Mouse (Mus musculus) kidney, embryonic 15.5 days (tissue): ENCODE measurements around the gene Bdh1. TPM values are rescaled to one million over a fixed set of nuclear protein-coding genes. Genes with fewer than 3 reads are reported as not detected.
"Not testable (repeated sequence)": the region's sequence is repeated elsewhere in the genome, so short reads cannot be mapped to it uniquely, and the experiment has no call there.

Experiments used
- ATAC-seq: fragments of 200-750 bp; cut with Nextera tagmentation; replicated peaks from 2 replicates; pipeline ENCODE4 v1.8.0; 2017; ENCODE audit warnings: moderate TSS enrichment; ENCODE audit not compliant: low FRiP score
- H3K27ac ChIP-seq: fragments of 300-500 bp; sonication (generic); 2 replicates; pipeline ENCODE4 v1.5.1; 2015; ENCODE audit warnings: mild to moderate bottlenecking, inconsistent platforms
- H3K27me3 ChIP-seq: fragments of 300-500 bp; sonication (generic); 2 replicates; pipeline ENCODE4 v1.6.1; 2015; ENCODE audit warnings: inconsistent platforms
- H3K36me3 ChIP-seq: fragments of 300-500 bp; sonication (generic); 2 replicates; pipeline ENCODE4 v1.6.1; 2015; ENCODE audit warnings: inconsistent platforms
- H3K4me1 ChIP-seq: fragments of 300-500 bp; sonication (generic); 2 replicates; pipeline ENCODE4 v1.6.1; 2015; ENCODE audit warnings: inconsistent platforms
- H3K4me2 ChIP-seq: fragments of 300-500 bp; sonication (generic); 2 replicates; pipeline ENCODE4 v1.6.1; 2015; ENCODE audit warnings: moderate library complexity, mild to moderate bottlenecking, inconsistent platforms
- H3K4me3 ChIP-seq: fragments of 300-500 bp; sonication (generic); replicated peaks from 2 replicates; pipeline ENCODE4 v1.5.1; 2015; ENCODE audit warnings: mild to moderate bottlenecking, inconsistent platforms
- H3K9ac ChIP-seq: fragments of 300-500 bp; sonication (generic); 2 replicates; pipeline ENCODE4 v1.6.1; 2015; ENCODE audit warnings: mild to moderate bottlenecking, inconsistent platforms
- H3K9me3 ChIP-seq: fragments of 300-500 bp; sonication (generic); replicated peaks from 2 replicates; pipeline ENCODE4 v1.6.1; 2016; ENCODE audit warnings: inconsistent platforms
- WGBS: fragments of 180-500 bp; shearing (Covaris S2); methylation state at CpG from one replicate; pipeline ENCODE4 v1.1.7; 2015; ENCODE audit warnings: mixed read lengths; 5-methylcytosine and 5-hydroxymethylcytosine counted together
- polyA plus RNA-seq: library from polyadenylated mRNA; unstranded; fragments of >200 nt; fragmentation: Nextera tagmentation; extraction: Ambion mirVana; gene quantifications from 2 replicates; pipeline ENCODE4 v1.2.1, GENCODE M21; 2015

The Bdh1 gene
- polyA plus RNA-seq = 23.6 and 25.4 TPM in 2 replicates

DNA sequence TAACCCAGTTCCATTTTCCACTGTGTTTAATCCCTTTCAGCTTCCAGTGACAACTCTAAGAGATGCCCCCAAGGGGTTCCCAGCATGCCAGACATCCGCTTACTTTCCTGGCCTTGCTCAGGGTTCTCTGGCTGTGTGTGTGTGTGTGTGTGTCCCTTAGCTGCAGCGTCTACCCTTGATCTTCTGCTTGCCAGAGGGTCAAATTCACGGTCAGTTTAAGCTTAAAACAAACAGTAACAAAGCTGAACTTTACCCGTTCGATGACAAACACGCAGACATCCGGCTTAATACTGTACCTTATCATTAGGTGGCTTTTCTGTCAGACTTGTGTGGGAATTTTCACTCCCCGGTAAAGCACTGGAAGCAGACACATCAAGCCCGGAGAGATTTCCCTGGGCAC is at the start of gene Bdh1:
Gene Bdh1, plus strand, starts transcription at position 281 of the 400 bp plus-strand sequence.
- no peak within 1 kb of the TSS for H3K4me2 ChIP-seq
- H3K36me3 ChIP-seq = no peaks in the 10 kb centered on the region
- WGBS = 62% methylated on average over 9 of the region's 9 CpGs
- no peak for ATAC-seq
- peaks cover 12% of the 10 kb centered on the region for H3K27me3 ChIP-seq
- no peak within 1 kb of the TSS for H3K27ac ChIP-seq
- no peaks in the 10 kb centered on the region for H3K4me1 ChIP-seq
- no peak within 1 kb of the TSS for H3K4me3 ChIP-seq
- H3K9me3 ChIP-seq = no peaks in the 10 kb centered on the region
- H3K9ac ChIP-seq = no peak within 1 kb of the TSS

DNA sequence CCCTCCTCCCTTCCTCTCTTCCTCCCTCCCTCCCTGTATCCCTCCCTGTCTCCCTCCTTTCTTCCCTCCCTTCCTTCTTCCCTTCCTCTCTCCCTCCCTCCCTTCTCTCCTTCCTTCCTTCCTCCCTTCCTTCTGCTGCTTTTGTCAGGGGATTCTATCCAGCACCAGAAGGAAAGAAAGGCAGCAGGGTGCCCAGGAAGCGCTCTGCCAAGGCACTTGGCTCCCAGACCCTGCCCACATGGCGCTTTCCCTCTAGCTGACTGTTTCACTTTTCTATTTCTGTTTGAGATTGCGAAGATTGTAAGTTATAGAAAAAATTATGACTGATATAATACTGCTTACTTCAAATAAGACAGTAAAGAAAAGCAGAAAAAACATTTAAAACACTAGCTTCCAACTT is 49.8 kb upstream of the Bdh1 start:
- not testable (repeated sequence) for H3K9me3 ChIP-seq, H3K27ac ChIP-seq, ATAC-seq, H3K4me1 ChIP-seq, H3K9ac ChIP-seq, H3K4me3 ChIP-seq, H3K27me3 ChIP-seq, H3K36me3 ChIP-seq, H3K4me2 ChIP-seq
- 94% methylated on average over 3 of the region's 3 CpGs for WGBS

DNA sequence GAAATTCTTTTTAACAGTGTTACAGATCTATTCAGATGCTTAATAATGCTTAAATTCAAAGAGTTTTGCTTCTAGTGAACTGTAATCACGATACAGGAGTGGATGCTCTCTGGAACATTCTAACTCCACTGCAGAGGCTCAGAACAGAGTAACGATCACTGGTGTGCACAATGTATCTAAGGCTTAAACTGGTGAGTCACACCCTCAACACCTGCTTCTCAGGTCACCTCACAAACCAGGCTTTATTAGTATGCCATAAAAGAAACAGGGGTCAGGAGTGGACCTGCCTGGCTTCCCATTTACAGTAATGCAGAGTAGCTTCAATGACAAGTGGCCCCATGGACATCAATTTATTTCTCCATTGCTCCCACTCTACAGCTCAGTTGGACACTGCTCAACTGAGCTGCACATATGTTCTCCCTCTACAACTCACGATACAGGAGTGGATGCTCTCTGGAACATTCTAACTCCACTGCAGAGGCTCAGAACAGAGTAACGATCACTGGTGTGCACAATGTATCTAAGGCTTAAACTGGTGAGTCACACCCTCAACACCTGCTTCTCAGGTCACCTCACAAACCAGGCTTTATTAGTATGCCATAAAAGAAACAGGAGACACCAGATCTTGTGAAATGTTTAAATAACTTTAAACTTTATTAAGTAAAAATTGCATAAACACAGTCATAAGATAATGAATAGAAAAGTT is 46.0 kb upstream of the Bdh1 start:
- not testable (repeated sequence) for ATAC-seq, H3K9ac ChIP-seq, H3K4me3 ChIP-seq, H3K27me3 ChIP-seq, H3K9me3 ChIP-seq, H3K36me3 ChIP-seq, H3K27ac ChIP-seq, H3K4me1 ChIP-seq, H3K4me2 ChIP-seq
- 82% methylated on average over 4 of the region's 4 CpGs for WGBS

DNA sequence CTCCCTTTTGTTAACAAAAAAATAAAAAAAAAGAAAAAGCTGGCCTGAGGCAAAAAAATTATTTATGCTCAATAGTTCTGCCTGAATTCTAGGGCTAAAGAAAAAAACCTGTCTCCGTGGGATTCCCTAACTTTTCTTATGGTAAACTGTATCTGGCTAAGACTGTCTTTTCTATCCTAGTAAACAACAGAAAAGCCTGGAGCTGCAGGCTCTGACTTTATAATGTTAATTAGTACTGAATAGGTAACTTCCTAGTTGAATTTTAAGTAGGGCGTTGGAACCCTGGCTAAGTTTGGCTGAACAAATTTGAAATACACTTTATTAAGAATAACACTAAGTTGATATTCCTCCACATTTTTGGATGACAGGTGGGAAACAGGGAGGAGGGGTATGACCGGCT is 33.8 kb upstream of the Bdh1 start:
- not testable (repeated sequence) for H3K27ac ChIP-seq, ATAC-seq, H3K4me2 ChIP-seq, H3K9me3 ChIP-seq, H3K4me1 ChIP-seq, H3K4me3 ChIP-seq, H3K9ac ChIP-seq, H3K36me3 ChIP-seq, H3K27me3 ChIP-seq
- 85% methylated on average over 3 of the region's 3 CpGs for whole genome bisulfite sequencing

DNA sequence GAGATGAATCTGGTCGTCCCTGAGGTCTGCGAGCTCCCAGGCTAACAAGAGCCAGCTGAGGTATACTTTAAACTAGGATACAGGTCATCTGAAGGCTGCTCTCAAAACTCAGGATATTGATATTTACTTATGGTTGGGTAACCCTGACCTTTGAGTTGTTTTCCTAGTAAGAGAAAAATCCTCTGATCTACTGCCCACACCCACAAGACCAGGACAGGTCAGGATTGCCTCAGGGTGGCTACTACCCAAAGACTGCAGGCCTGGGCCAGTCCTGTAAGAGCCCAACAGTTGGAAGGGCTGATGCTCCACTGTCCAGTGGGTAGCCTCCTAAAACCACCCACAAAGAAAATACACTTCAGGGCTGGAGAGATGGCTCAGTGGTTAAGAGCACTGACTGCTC is 22.8 kb upstream of the Bdh1 start:
- no peaks in the 10 kb centered on the region for H3K27me3 ChIP-seq
- no peak overlapping the region for H3K4me3 ChIP-seq
- no peaks in the 10 kb centered on the region for H3K36me3 ChIP-seq
- no peak overlapping the region for H3K9ac ChIP-seq
- peaks cover 5% of the 10 kb centered on the region; the same call in 1 of the 2 replicates for H3K4me1 ChIP-seq
- H3K27ac ChIP-seq = no peak overlapping the region
- ATAC-seq = no peak
- H3K9me3 ChIP-seq = no peaks in the 10 kb centered on the region; the same call in 1 of the 2 replicates
- WGBS = 78% methylated on average over 2 of the region's 2 CpGs
- H3K4me2 ChIP-seq = no peak overlapping the region

DNA sequence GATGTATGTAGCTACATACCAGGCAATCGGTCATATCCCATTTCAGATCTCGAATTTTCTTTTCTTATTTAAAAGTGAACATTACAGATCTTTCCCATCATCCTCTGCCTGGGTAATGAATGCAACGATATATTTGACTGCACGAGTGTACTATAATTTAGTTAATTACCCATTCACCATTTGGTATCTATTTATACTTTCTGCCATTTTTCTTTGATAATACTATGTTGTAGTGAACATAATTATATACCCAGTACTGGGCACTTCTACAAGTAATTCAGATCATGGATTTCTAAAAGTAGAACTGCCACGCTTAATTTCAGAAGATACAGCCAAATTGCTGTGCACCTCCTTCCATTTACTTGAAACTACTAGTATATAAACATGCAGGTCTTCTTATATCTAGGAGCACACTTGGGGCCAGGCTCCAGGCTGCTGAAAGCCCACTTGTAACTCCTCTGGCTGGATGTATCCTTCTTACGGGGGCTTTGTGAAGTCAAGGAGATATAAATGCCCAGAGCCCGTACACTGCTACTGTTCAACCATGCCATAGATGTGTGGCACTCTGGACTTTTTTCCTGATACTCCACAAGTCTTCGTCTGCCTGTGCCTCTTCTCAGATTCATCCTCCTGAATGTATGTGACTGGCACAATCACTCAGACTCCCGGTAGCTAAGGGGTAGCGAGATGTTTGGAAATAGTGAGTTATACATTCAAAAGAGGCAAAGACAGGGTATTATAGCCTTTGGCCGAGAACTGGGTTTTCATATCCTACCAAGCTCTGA is 21.0 kb upstream of the Bdh1 start:
- Histone ChIP-seq H3K4me2 (no peak overlapping the region), H3K27me3 (no peaks in the 10 kb centered on the region), H3K36me3 (no peaks in the 10 kb centered on the region), H3K9ac (no peak overlapping the region), H3K9me3 (no peaks in the 10 kb centered on the region; the same call in 1 of the 2 replicates), H3K4me3 (no peak overlapping the region), H3K27ac (no peak overlapping the region), H3K4me1 (peaks cover 5% of the 10 kb centered on the region; the same call in 1 of the 2 replicates)
- no peak for ATAC-seq
- WGBS = 88% methylated on average over 11 of the region's 11 CpGs

DNA sequence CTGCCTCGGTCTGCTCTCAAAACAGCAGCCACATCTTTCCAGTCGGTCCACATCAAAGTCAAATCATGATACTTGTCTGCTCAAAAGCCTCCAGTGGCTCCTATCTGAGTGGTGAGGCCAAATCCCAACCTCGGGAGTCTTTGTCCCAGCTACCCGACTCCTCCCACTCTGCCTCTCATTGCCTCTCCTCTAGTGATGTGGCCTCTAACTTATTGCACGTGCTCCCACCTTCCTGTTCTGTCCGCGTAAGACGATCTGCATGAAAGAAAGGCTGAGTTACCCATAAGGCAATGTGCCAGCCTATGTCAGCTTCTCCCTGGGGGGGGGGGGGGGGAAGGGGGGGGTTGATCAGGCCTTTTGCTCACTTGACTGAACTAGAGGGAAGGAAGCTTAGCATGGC is 20.0 kb upstream of the Bdh1 start:
- H3K27me3 ChIP-seq = no peaks in the 10 kb centered on the region
- no peak overlapping the region for H3K4me2 ChIP-seq
- no peak overlapping the region for H3K27ac ChIP-seq
- WGBS = 27% methylated on average over 8 of the region's 8 CpGs
- no peaks in the 10 kb centered on the region for H3K36me3 ChIP-seq
- H3K4me1 ChIP-seq = peaks cover 5% of the 10 kb centered on the region; the same call in 1 of the 2 replicates
- ATAC-seq = no peak
- no peaks in the 10 kb centered on the region; the same call in 1 of the 2 replicates for H3K9me3 ChIP-seq
- no peak overlapping the region for H3K4me3 ChIP-seq
- no peak overlapping the region for H3K9ac ChIP-seq

DNA sequence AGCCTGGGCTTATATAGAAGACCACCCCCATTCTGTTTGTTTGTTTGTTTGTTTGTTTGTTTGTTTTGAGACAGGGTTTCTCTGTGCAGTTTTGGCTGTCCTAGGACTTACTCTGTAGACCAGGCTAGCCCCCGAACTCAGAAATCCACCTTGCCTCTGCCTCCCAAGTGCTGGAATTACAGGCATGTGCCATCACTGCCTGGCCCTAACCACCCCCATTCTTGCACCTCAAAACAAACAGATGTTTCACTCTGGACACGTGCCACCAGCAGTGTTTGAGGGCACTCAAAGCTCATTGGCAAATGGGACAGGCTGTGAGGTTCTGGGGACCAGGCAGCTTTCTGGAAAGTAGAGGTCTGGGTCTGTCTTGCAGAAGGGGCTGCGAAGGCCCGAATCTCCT is 18.1 kb upstream of the Bdh1 start:
- peaks cover 5% of the 10 kb centered on the region; the same call in 1 of the 2 replicates for H3K4me1 ChIP-seq
- 90% methylated on average over 4 of the region's 4 CpGs for WGBS
- H3K4me3 ChIP-seq = no peak overlapping the region
- no peak for ATAC-seq
- H3K9ac ChIP-seq = no peak overlapping the region
- H3K9me3 ChIP-seq = no peaks in the 10 kb centered on the region
- no peak overlapping the region for H3K4me2 ChIP-seq
- H3K36me3 ChIP-seq = no peaks in the 10 kb centered on the region
- no peaks in the 10 kb centered on the region for H3K27me3 ChIP-seq
- no peak overlapping the region for H3K27ac ChIP-seq

DNA sequence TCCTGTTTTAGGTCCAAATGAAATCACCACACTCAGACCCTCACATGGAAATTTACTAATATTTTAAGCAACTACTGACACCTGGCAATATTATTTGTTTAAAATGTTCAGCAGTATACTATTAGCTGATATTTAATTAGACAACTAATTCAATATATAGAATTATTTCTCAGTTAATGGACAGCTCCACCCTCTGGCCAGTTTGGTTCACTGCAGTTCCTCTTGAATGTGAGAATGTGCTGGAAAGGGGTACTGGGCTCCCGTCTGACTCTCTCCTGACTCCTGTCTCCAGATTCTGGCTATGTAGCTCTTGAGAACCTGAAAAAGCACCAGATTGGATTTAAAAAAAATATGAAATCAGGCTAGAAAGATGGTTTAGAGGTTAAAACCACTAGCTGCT is 17.0 kb upstream of the Bdh1 start:
- Histone ChIP-seq H3K4me2 (no peak overlapping the region), H3K4me1 (peaks cover 5% of the 10 kb centered on the region; the same call in 1 of the 2 replicates), H3K9ac (no peak overlapping the region), H3K36me3 (no peaks in the 10 kb centered on the region), H3K27ac (no peak overlapping the region), H3K27me3 (no peaks in the 10 kb centered on the region), H3K9me3 (no peaks in the 10 kb centered on the region), H3K4me3 (no peak overlapping the region)
- 62% methylated on average over 1 of the region's 1 CpGs for WGBS
- ATAC-seq = no peak

DNA sequence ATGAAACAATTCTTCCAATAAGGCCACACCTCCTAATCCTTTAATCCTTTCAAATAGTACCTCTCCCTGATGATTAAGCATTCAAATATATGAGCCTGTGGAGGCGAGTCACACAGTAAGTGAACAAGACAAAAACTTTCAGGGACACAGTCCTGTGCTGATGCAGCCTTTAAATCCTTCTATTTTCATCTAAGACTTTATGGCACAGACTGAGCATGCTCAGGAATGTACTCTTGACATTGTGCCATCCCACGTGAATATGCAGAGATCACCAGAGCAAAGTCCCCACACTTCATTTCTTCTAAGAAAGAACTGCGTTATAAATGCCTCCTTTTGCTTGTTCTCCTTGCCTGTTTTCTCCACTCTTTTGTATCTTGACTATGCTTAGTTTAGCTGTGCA is 14.2 kb upstream of the Bdh1 start:
- no peaks in the 10 kb centered on the region for H3K36me3 ChIP-seq
- H3K9me3 ChIP-seq = no peaks in the 10 kb centered on the region
- no peak overlapping the region for H3K4me2 ChIP-seq
- no peak overlapping the region for H3K27ac ChIP-seq
- WGBS = 78% methylated on average over 3 of the region's 3 CpGs
- no peak overlapping the region for H3K4me3 ChIP-seq
- no peaks in the 10 kb centered on the region for H3K27me3 ChIP-seq
- ATAC-seq = no peak
- H3K4me1 ChIP-seq = 0 out of 2 replicates have a peak, but pooled peaks cover 4% of the 10 kb centered on the region
- H3K9ac ChIP-seq = no peak overlapping the region

DNA sequence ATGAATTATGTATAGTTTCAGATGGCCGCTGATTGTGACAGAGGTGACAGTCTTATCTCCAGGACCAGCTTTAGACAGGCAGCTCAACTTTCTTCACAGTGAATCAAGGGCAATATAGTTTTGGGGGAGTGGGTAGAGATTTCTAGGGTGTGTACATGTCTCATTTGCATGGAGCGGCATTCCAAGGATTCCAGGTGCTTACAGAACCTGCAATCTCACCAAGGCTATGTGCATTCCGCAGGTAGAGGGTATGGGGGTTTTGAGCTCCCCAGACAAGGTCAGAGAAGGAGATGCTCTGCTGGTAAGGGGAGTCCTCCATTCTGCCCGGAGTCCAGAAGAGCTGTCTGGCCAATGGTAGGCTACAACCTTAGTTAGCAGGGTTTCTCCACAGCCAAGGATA is 11.1 kb upstream of the Bdh1 start:
- H3K27ac ChIP-seq = no peak overlapping the region
- 66% methylated on average over 4 of the region's 4 CpGs for WGBS
- 0 out of 2 replicates have a peak, but pooled peaks cover 4% of the 10 kb centered on the region for H3K4me1 ChIP-seq
- H3K36me3 ChIP-seq = no peaks in the 10 kb centered on the region
- H3K9me3 ChIP-seq = no peaks in the 10 kb centered on the region
- H3K4me2 ChIP-seq = no peak overlapping the region
- H3K27me3 ChIP-seq = no peaks in the 10 kb centered on the region
- no peak overlapping the region for H3K4me3 ChIP-seq
- no peak overlapping the region for H3K9ac ChIP-seq
- ATAC-seq = no peak

DNA sequence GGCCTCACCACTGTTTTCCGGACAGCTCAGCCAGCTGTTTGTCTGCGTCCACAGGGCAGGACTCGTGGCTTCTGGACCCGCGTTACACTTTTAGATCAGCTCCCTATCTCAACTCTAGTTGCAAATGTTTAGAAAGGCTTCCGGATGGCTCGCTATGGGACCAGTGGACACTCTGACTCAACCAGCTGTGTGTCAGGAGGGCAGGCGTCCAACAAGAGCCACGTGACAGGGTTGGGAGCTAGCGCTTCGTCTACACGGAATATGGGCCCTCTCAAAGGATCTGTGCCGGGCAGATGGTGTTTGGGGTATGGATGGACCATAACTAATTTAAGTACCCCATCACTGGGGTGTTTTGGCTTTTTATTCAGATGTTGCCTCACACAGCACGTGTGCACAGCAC is 9.8 kb upstream of the Bdh1 start:
- Histone ChIP-seq H3K9me3 (no peaks in the 10 kb centered on the region), H3K4me1 (0 out of 2 replicates have a peak, but pooled peaks cover 4% of the 10 kb centered on the region), H3K4me3 (no peak overlapping the region), H3K27ac (no peak overlapping the region), H3K4me2 (no peak overlapping the region), H3K27me3 (no peaks in the 10 kb centered on the region), H3K36me3 (no peaks in the 10 kb centered on the region), H3K9ac (no peak overlapping the region)
- WGBS = 79% methylated on average over 14 of the region's 14 CpGs
- ATAC-seq = no peak
